Mouse (Mus musculus): ENCODE measurements at regions not wholly inside any gene's neighbourhood (a gene's known extent, or its start where the extent isn't known, plus 50 kb on each side); places are given as distances from the start of the nearest gene placed in this dataset.

DNA sequence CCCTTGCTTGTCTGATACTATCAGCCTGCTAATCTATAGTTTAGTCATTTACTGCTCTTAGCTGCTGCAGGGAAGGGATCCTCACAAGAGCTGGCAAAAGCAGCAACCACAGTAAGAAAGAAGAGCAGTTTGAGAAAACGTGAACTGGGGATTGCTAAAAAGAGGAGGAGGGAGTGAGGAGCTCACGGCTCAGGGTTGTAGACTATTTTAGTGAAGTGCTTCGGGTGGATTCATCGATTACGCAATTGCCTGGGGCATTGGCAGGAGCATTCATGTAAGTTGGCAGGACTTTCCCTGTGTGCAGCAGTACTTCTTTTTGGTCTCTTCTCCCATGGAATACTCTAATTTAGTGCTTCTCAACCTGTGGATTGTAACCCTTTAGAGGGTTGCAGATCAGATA is 157.1 kb downstream of the Csl start:
- DNase-seq (ENCODE audit: low read depth, low spot score): no peak

DNA sequence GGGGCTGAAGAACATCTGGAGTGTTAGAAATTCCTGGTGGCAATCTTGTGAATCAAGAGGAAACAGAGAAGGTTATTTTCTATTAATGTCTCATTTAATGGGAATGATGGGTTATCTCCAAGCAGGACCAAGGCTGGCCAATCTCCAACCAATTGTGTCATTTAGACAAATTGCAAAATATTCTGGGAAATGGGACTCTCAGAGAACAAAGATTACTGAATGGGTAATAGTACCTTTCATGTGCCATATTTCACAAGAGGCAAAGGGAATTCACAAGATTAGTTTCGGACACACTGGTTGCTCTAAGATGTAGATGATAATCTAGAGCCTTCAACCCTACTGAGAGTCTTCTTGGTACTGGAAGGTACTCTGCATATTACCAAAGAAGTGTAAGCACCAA is 155.3 kb downstream of the Csl start:
- Histone ChIP-seq H3K27me3 (ENCODE audit: control insufficient read depth in 1 of 2, insufficient read depth in 2 of 2, low read length in 2 of 2) (no peaks in the 10 kb centered on the region), H3K9me3 (replicated peaks; ENCODE audit: insufficient read depth, low read length) (no peaks in the 10 kb centered on the region), H3K9ac (ENCODE audit: control insufficient read depth, low read depth, low read length, poor library complexity, severe bottlenecking) (no peak overlapping the region), H3K4me1 (ENCODE audit: control insufficient read depth in 1 of 2, insufficient read depth in 2 of 2, low read length in 2 of 2) (no peaks in the 10 kb centered on the region), H3K79me2 (ENCODE audit: control insufficient read depth, insufficient read depth, low read length, poor library complexity) (no peaks in the 10 kb centered on the region), H3K27ac (ENCODE audit: control insufficient read depth, low read depth, low read length) (no peak overlapping the region), H3K4me3 (ENCODE audit: control insufficient read depth in 1 of 2, insufficient read depth in 1 of 2, low read depth in 2 of 2, low read length in 2 of 2) (no peak overlapping the region), H3K36me3 (ENCODE audit: control insufficient read depth in 1 of 2, insufficient read depth in 2 of 2, low read length in 2 of 2) (no peaks in the 10 kb centered on the region)
- no peak for DNase-seq (ENCODE audit: low read depth, low spot score)
- TF ChIP-seq MAX (IDR thresholded peaks at IDR 0.05; ENCODE audit: low read length) (no peak), NRF1 (IDR thresholded peaks at IDR 0.05; ENCODE audit: insufficient read depth, low read depth, low read length, poor library complexity, severe bottlenecking) (no peak), JUND (IDR thresholded peaks at IDR 0.05; ENCODE audit: low read depth, low read length) (no peak), ZC3H11A (IDR thresholded peaks at IDR 0.05; ENCODE audit: low read depth, low read length) (no peak), ZNF384 (IDR thresholded peaks at IDR 0.05; ENCODE audit: low read depth, low read length) (no peak), GATA1 (IDR thresholded peaks at IDR 0.05; ENCODE audit: low read depth, low read length) (no peak), GABPA (IDR thresholded peaks at IDR 0.05; ENCODE audit: low read depth, low read length) (no peak), CHD1 (IDR thresholded peaks at IDR 0.05; ENCODE audit: low read depth, low read length) (no peak), TBP (IDR thresholded peaks at IDR 0.05; ENCODE audit: low read depth, low read length) (no peak), KAT2A (conservative IDR thresholded peaks at IDR 0.05; ENCODE audit: low read depth, low read length) (no peak), TAL1 (IDR thresholded peaks at IDR 0.05; ENCODE audit: low read length) (no peak), MYB (IDR thresholded peaks at IDR 0.05; ENCODE audit: low read depth, low read length) (no peak), MXI1 (IDR thresholded peaks at IDR 0.05; ENCODE audit: low read depth, low read length) (no peak), TCF12 (IDR thresholded peaks at IDR 0.05; ENCODE audit: low read depth, low read length) (no peak), CHD2 (IDR thresholded peaks at IDR 0.05; ENCODE audit: low read length) (no peak), SIN3A (IDR thresholded peaks at IDR 0.05; ENCODE audit: low read length) (no peak)

More for the DNA sequence above, 157.1 kb downstream of the Csl start:
- TF ChIP-seq RAD21 (IDR thresholded peaks at IDR 0.05; ENCODE audit: low read depth, low read length): no peak
- TF ChIP-seq EP300 (IDR thresholded peaks at IDR 0.05; ENCODE audit: low read depth in 1 of 2, low read length in 2 of 2): no peak
- TF ChIP-seq NRF1 (IDR thresholded peaks at IDR 0.05; ENCODE audit: insufficient read depth, low read depth, low read length, poor library complexity, severe bottlenecking): no peak
- TF ChIP-seq NELFE (IDR thresholded peaks at IDR 0.05; ENCODE audit: low read depth, low read length): no peak
- no peak for TF ChIP-seq MYB (IDR thresholded peaks at IDR 0.05; ENCODE audit: low read depth, low read length)
- TF ChIP-seq SMC3 (IDR thresholded peaks at IDR 0.05; ENCODE audit: low read depth, low read length): no peak
- TF ChIP-seq ZKSCAN1 (IDR thresholded peaks at IDR 0.05; ENCODE audit: low read depth, low read length): no peak
- TF ChIP-seq BHLHE40 (IDR thresholded peaks at IDR 0.05; ENCODE audit: borderline replicate concordance, low read depth, low read length): no peak
- TF ChIP-seq MAZ (IDR thresholded peaks at IDR 0.05; ENCODE audit: low read depth, low read length): no peak
- no peak for TF ChIP-seq MYC (IDR thresholded peaks at IDR 0.05; ENCODE audit: low read depth, low read length)
- TF ChIP-seq MAFK (IDR thresholded peaks at IDR 0.05; ENCODE audit: borderline replicate concordance, low read depth, low read length): no peak
- H3K27ac ChIP-seq (ENCODE audit: control insufficient read depth, low read depth, low read length): no peak overlapping the region
- no peaks in the 10 kb centered on the region for H3K4me1 ChIP-seq (ENCODE audit: control insufficient read depth in 1 of 2, insufficient read depth in 2 of 2, low read length in 2 of 2)
- H3K4me3 ChIP-seq (ENCODE audit: control insufficient read depth in 1 of 2, insufficient read depth in 1 of 2, low read depth in 2 of 2, low read length in 2 of 2): no peak overlapping the region
- no peaks in the 10 kb centered on the region for H3K27me3 ChIP-seq (ENCODE audit: control insufficient read depth in 1 of 2, insufficient read depth in 2 of 2, low read length in 2 of 2)
- no peak overlapping the region for H3K9ac ChIP-seq (ENCODE audit: control insufficient read depth, low read depth, low read length, poor library complexity, severe bottlenecking)
- H3K79me2 ChIP-seq (ENCODE audit: control insufficient read depth, insufficient read depth, low read length, poor library complexity): no peaks in the 10 kb centered on the region
- H3K9me3 ChIP-seq (replicated peaks; ENCODE audit: insufficient read depth, low read length): no peaks in the 10 kb centered on the region
- no peaks in the 10 kb centered on the region for H3K36me3 ChIP-seq (ENCODE audit: control insufficient read depth in 1 of 2, insufficient read depth in 2 of 2, low read length in 2 of 2)

All from MEL (cell line).